Mouse (Mus musculus): ENCODE data around the gene Scn2a. TPM values are rescaled to one million over a fixed set of nuclear protein-coding genes. Genes with fewer than 3 reads are reported as not detected.
"Not testable (repeated sequence)": the region's sequence is repeated elsewhere in the genome, so short reads cannot be mapped to it uniquely, and the experiment has no call there.

Gene Scn2a
- polyA plus RNA-seq, 1 experiment from 2014 or later: 5.5 TPM

- Histone ChIP-seq H3K36me3 (ENCODE audit: control insufficient read depth, insufficient read depth, low read length) (no peaks in the 10 kb centered on the region), H3K9ac (ENCODE audit: low read depth, low read length) (no peak overlapping the region)
Measured at GRCm38 (mm10) chr2:65782442-65782841, 161.9 kb downstream of the Scn2a start.

DNA sequence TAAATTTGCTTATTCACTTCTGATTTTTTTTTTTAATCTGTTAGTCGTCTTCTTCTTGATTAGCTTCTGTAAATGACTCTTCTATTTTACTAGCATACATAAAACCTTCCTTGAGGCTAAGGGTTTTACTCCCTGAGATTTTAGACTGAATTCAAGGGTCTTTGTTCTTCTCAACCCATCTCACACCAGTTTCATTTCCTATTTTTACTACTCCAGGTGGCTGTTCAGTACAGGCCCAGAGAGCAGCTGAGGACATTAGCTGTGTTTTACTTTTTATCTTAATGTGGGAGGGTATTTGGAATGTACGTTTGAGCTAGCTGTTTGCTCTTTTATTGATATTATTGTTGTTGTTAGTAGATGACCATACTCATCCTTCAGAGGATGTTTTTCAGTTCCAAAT lies 162.8 kb downstream of the Scn2a start:
- no peak overlapping the region for H3K4me3 ChIP-seq (ENCODE audit: low read depth, low read length)
- H3K4me1 ChIP-seq (ENCODE audit: control insufficient read depth, insufficient read depth, low read length): no peaks in the 10 kb centered on the region
- ATAC-seq (ENCODE audit: low read depth): no peak
- no peaks in the 10 kb centered on the region for H3K36me3 ChIP-seq (ENCODE audit: control insufficient read depth, insufficient read depth, low read length)
- H3K27me3 ChIP-seq (replicated peaks; ENCODE audit: control insufficient read depth, insufficient read depth, low read length): no peaks in the 10 kb centered on the region
- DNase-seq (ENCODE audit: low spot score): no peak
- H3K27ac ChIP-seq (replicated peaks; ENCODE audit: low read depth, low read length): no peak overlapping the region
- no peak overlapping the region for H3K9ac ChIP-seq (ENCODE audit: low read depth, low read length)
- 71% methylated on average over 2 of the region's 2 CpGs for whole genome bisulfite sequencing
- no peaks in the 10 kb centered on the region for H3K9me3 ChIP-seq (ENCODE audit: control insufficient read depth, low read length)
- no peak overlapping the region for H3K4me2 ChIP-seq (ENCODE audit: low read depth, low read length)

More at GRCm38 (mm10) chr2:65782442-65782841, 161.9 kb downstream of the Scn2a start:
- Histone ChIP-seq H3K4me1 (ENCODE audit: control insufficient read depth, insufficient read depth, low read length) (no peaks in the 10 kb centered on the region), H3K27ac (replicated peaks; ENCODE audit: low read depth, low read length) (no peak overlapping the region), H3K4me2 (ENCODE audit: low read depth, low read length) (no peak overlapping the region), H3K9me3 (ENCODE audit: control insufficient read depth, low read length) (no peaks in the 10 kb centered on the region), H3K27me3 (replicated peaks; ENCODE audit: control insufficient read depth, insufficient read depth, low read length) (no peaks in the 10 kb centered on the region), H3K4me3 (ENCODE audit: low read depth, low read length) (no peak overlapping the region)
- DNase-seq (ENCODE audit: low spot score) (peak; percentile 66), ATAC-seq (ENCODE audit: low read depth) (no peak)
- 41% methylated on average over 7 of the region's 7 CpGs for WGBS

- no peak for ATAC-seq (ENCODE audit: low read depth)
- Histone ChIP-seq H3K9ac (ENCODE audit: low read depth, low read length) (no peak overlapping the region), H3K4me2 (ENCODE audit: low read depth, low read length) (no peak overlapping the region), H3K4me3 (ENCODE audit: low read depth, low read length) (no peak overlapping the region), H3K4me1 (ENCODE audit: control insufficient read depth, insufficient read depth, low read length) (no peaks in the 10 kb centered on the region), H3K27ac (replicated peaks; ENCODE audit: low read depth, low read length) (no peak overlapping the region), H3K9me3 (ENCODE audit: control insufficient read depth, low read length) (peaks cover 15% of the 10 kb centered on the region; the same call in 1 of the 2 replicates), H3K27me3 (replicated peaks; ENCODE audit: control insufficient read depth, insufficient read depth, low read length) (no peaks in the 10 kb centered on the region), H3K36me3 (ENCODE audit: control insufficient read depth, insufficient read depth, low read length) (no peaks in the 10 kb centered on the region)
- WGBS: 23% methylated on average over 3 of the region's 3 CpGs
- peak; percentile 55 for DNase-seq (ENCODE audit: low spot score)
Measured at GRCm38 (mm10) chr2:65792516-65792915, 171.9 kb downstream of the Scn2a start.

- Histone ChIP-seq H3K27me3 (replicated peaks; ENCODE audit: control insufficient read depth, insufficient read depth, low read length) (no peaks in the 10 kb centered on the region), H3K27ac (replicated peaks; ENCODE audit: low read depth, low read length) (no peak overlapping the region), H3K4me3 (ENCODE audit: low read depth, low read length) (no peak overlapping the region), H3K4me2 (ENCODE audit: low read depth, low read length) (no peak overlapping the region), H3K9me3 (ENCODE audit: control insufficient read depth, low read length) (peaks cover 15% of the 10 kb centered on the region; the same call in 1 of the 2 replicates), H3K9ac (ENCODE audit: low read depth, low read length) (no peak overlapping the region), H3K4me1 (ENCODE audit: control insufficient read depth, insufficient read depth, low read length) (no peaks in the 10 kb centered on the region), H3K36me3 (ENCODE audit: control insufficient read depth, insufficient read depth, low read length) (no peaks in the 10 kb centered on the region)
- 62% methylated on average over 2 of the region's 2 CpGs for WGBS
- ATAC-seq (ENCODE audit: low read depth) (no peak), DNase-seq (ENCODE audit: low spot score) (peak; percentile 10)
Measured at GRCm38 (mm10) chr2:65793593-65793992, 173.0 kb downstream of the Scn2a start.

DNA sequence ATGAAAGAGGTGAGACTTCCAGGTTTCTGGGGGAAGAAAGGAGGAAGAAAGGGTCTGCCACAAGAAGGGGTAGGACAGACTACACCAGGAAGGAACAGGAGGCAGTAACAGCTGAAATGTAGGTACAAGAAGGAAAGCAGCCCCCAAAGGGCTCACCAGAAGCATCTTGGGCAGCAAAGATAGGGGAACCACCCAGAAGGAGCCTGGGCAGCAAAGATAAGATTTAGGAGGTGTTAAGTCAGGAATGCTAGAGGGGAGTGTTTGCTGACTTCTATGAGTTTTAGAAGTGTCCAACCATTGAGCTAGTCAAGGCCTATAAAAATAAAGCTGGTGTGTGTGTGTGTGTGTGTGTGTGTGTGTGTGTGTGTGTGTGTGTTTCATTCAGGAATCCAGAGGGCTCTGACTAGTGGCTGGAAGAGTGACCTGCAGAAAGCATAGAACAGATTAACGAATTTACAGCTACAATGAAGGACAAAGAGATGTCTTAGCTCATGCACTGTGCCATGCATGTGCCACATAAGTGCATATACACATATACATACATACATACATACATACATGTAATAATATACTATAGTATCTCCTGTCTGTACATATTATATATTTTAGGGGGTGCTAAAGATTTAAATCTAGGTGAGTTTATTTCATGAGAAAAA lies 180.6 kb downstream of the Scn2a start:
- WGBS: 85% methylated on average over 1 of the region's 1 CpGs
- Histone ChIP-seq H3K4me3 (ENCODE audit: low read depth, low read length) (no peak overlapping the region), H3K27me3 (replicated peaks; ENCODE audit: control insufficient read depth, insufficient read depth, low read length) (no peaks in the 10 kb centered on the region), H3K36me3 (ENCODE audit: control insufficient read depth, insufficient read depth, low read length) (no peaks in the 10 kb centered on the region), H3K9me3 (ENCODE audit: control insufficient read depth, low read length) (peaks cover 7% of the 10 kb centered on the region; the same call in 1 of the 2 replicates), H3K9ac (ENCODE audit: low read depth, low read length) (no peak overlapping the region), H3K27ac (replicated peaks; ENCODE audit: low read depth, low read length) (no peak overlapping the region), H3K4me1 (ENCODE audit: control insufficient read depth, insufficient read depth, low read length) (no peaks in the 10 kb centered on the region), H3K4me2 (ENCODE audit: low read depth, low read length) (no peak overlapping the region)
- ATAC-seq (ENCODE audit: low read depth) (no peak), DNase-seq (ENCODE audit: low spot score) (no peak)

DNA sequence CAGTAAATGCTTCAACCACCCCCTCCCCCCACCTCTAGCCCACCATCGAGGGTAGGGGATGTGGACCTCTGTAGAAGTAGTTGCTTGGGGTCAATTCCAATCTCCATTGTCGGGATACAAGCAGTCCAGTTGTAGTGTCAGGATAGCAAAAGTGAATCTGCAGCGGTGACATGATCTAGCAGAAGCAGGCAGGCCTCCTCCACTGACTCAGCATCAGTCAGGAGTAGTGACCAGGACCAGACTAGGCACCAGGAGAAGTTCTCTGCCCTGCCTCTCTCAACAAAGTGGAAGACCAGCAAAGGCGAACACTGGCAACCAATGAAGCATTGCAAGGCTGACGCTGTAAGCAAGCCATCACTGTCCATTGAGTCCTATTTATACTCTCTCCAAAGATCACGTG lies 186.0 kb downstream of the Scn2a start:
- Histone ChIP-seq H3K9ac (ENCODE audit: low read depth, low read length) (no peak overlapping the region), H3K9me3 (ENCODE audit: control insufficient read depth, low read length) (no peaks in the 10 kb centered on the region), H3K4me3 (ENCODE audit: low read depth, low read length) (no peak overlapping the region), H3K4me2 (ENCODE audit: low read depth, low read length) (no peak overlapping the region), H3K4me1 (ENCODE audit: control insufficient read depth, insufficient read depth, low read length) (no peaks in the 10 kb centered on the region), H3K27ac (replicated peaks; ENCODE audit: low read depth, low read length) (no peak overlapping the region), H3K27me3 (replicated peaks; ENCODE audit: control insufficient read depth, insufficient read depth, low read length) (no peaks in the 10 kb centered on the region), H3K36me3 (ENCODE audit: control insufficient read depth, insufficient read depth, low read length) (no peaks in the 10 kb centered on the region)
- DNase-seq (ENCODE audit: low spot score) (no peak), ATAC-seq (ENCODE audit: low read depth) (no peak)
- 91% methylated on average over 6 of the region's 6 CpGs for WGBS

DNA sequence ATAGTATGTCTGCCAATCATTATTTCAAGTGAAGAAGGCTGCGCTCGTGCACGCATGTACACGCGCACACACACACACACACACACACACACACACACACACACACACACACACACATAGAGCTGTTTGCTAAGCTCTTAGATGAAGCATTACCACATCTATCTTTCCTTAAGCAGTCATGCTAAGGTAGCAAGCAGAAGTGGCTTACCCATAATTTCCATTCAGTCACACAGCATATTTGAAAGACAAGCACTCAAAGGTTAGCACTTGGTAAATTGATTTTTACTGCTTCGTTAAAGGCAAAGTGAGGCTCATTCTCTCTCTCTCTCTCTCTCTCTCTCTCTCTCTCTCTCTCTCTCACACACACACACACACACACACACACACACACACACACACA lies 190.6 kb downstream of the Scn2a start:
- ATAC-seq (ENCODE audit: low read depth); H3K27ac ChIP-seq (replicated peaks; ENCODE audit: low read depth, low read length): not testable (repeated sequence)
- WGBS: 88% methylated on average over 6 of the region's 6 CpGs

More for the DNA sequence above, 190.6 kb downstream of the Scn2a start:
- not testable (repeated sequence) for H3K4me3 ChIP-seq (ENCODE audit: low read depth, low read length); H3K27me3 ChIP-seq (replicated peaks; ENCODE audit: control insufficient read depth, insufficient read depth, low read length); H3K9ac ChIP-seq (ENCODE audit: low read depth, low read length); H3K4me2 ChIP-seq (ENCODE audit: low read depth, low read length); H3K9me3 ChIP-seq (ENCODE audit: control insufficient read depth, low read length); H3K4me1 ChIP-seq (ENCODE audit: control insufficient read depth, insufficient read depth, low read length); H3K36me3 ChIP-seq (ENCODE audit: control insufficient read depth, insufficient read depth, low read length); DNase-seq (ENCODE audit: low spot score)

Other genes with a start within 250 kb of the Scn2a start
- gene Scn3a, start 53.1 kb upstream of the Scn2a start, polyA plus RNA-seq (2014; fragmentation: Nextera tagmentation; extraction: Ambion mirVana): 3.5 and 3.9 TPM in 2 replicates
- gene Csrnp3, start 225.0 kb downstream of the Scn2a start, polyA plus RNA-seq (2014; fragmentation: Nextera tagmentation; extraction: Ambion mirVana): 3.1 and 4.1 TPM in 2 replicates